Mouse (Mus musculus): ENCODE results near the gene Scgb2b21.
"Not testable (repeated sequence)": the region's sequence is repeated elsewhere in the genome, so short reads cannot be mapped to it uniquely, and the experiment has no call there.

Scgb2b21 gene

GRCm38 (mm10) chr7:33520358-33520757 is at the start of gene Scgb2b21:
TSS of gene Scgb2b21 (minus strand) at chr7:33520458.
- DNase-seq (ENCODE audit: low read depth in 1 of 2, low spot score in 2 of 2) = no peak

GRCm38 (mm10) chr7:33543420-33543819 is 23.2 kb upstream of the Scgb2b21 start:
- DNase-seq (ENCODE audit: low read depth in 1 of 2, low spot score in 2 of 2) = not testable (repeated sequence)
